Mouse (Mus musculus) kidney, embryonic 16.5 days (tissue): ENCODE measurements around the gene Prss42. TPM values are rescaled to one million over a fixed set of nuclear protein-coding genes. Genes with fewer than 3 reads are reported as not detected.
"Not testable (repeated sequence)": the region's sequence is repeated elsewhere in the genome, so short reads cannot be mapped to it uniquely, and the experiment has no call there.

Source experiments
- ATAC-seq: fragments of 200-750 bp; cut with Nextera tagmentation; 2 replicates; pipeline ENCODE4 v1.8.0; 2017; ENCODE audit warnings: moderate TSS enrichment; ENCODE audit not compliant: low FRiP score, low TSS enrichment
- H3K27ac ChIP-seq: fragments of 300-500 bp; sonication (generic); 2 replicates; pipeline ENCODE4 v1.5.1; 2014; ENCODE audit warnings: low read length
- H3K27me3 ChIP-seq: fragments of 300-500 bp; sonication (generic); 2 replicates; pipeline ENCODE4 v1.6.1; 2014; ENCODE audit warnings: low read length, control low read depth, mixed read lengths; ENCODE audit not compliant: insufficient read depth
- H3K36me3 ChIP-seq: fragments of 300-500 bp; sonication (generic); 2 replicates; pipeline ENCODE4 v1.6.1; 2014; ENCODE audit warnings: low read length, control low read depth, mixed read lengths; ENCODE audit not compliant: insufficient read depth
- H3K4me1 ChIP-seq: fragments of 300-500 bp; sonication (generic); 2 replicates; pipeline ENCODE4 v1.6.1; 2014; ENCODE audit warnings: low read length, control low read depth, mixed read lengths; ENCODE audit not compliant: insufficient read depth
- H3K4me2 ChIP-seq: fragments of 300-500 bp; sonication (generic); replicated peaks from 2 replicates; pipeline ENCODE4 v1.6.1; 2014; ENCODE audit warnings: low read depth, low read length
- H3K4me3 ChIP-seq: fragments of 300-500 bp; sonication (generic); 2 replicates; pipeline ENCODE4 v1.5.1; 2014; ENCODE audit warnings: mild to moderate bottlenecking, low read length
- H3K9ac ChIP-seq: fragments of 300-500 bp; sonication (generic); replicated peaks from 2 replicates; pipeline ENCODE4 v1.6.1; 2014; ENCODE audit warnings: low read length
- H3K9me3 ChIP-seq: fragments of 300-500 bp; sonication (generic); 2 replicates; pipeline ENCODE4 v1.6.1; 2016; ENCODE audit warnings: low read length, control low read depth
- WGBS: fragments of 180-500 bp; shearing (Covaris S2); extraction: QIAGEN DNeasy Blood & Tissue Kit; methylation state at CpG from one replicate; pipeline ENCODE4 v1.1.7; 2014; 5-methylcytosine and 5-hydroxymethylcytosine counted together
- polyA plus RNA-seq: library from polyadenylated mRNA; unstranded; fragments of >200 nt; fragmentation: Nextera tagmentation; extraction: Ambion mirVana; gene quantifications from 2 replicates; pipeline ENCODE4 v1.2.1, GENCODE M21; 2015

The Prss42 gene
- polyA plus RNA-seq, 1 experiment from 2014 or later = not detected

GRCm38 (mm10) chr9:110781731-110782130 lies 16.2 kb upstream of the Prss42 start:
- peak; percentile 73 for ATAC-seq

GRCm38 (mm10) chr9:110783611-110784010 lies 14.4 kb upstream of the Prss42 start:
- Histone ChIP-seq H3K9ac (no peak overlapping the region), H3K4me3 (no peak overlapping the region), H3K4me2 (no peak overlapping the region), H3K36me3 (no peaks in the 10 kb centered on the region), H3K27me3 (no peaks in the 10 kb centered on the region; the same call in 1 of the 2 replicates), H3K27ac (no peak overlapping the region), H3K4me1 (peaks cover 9% of the 10 kb centered on the region; the same call in 1 of the 2 replicates), H3K9me3 (no peaks in the 10 kb centered on the region)
- 42% methylated on average over 1 of the region's 1 CpGs for WGBS
- no peak for ATAC-seq

More at GRCm38 (mm10) chr9:110781731-110782130, 16.2 kb upstream of the Prss42 start:
- H3K27me3 ChIP-seq = no peaks in the 10 kb centered on the region; the same call in 1 of the 2 replicates
- H3K4me1 ChIP-seq = peaks cover 9% of the 10 kb centered on the region; the same call in 1 of the 2 replicates
- H3K4me3 ChIP-seq = peak overlapping the region; percentile 56
- peak overlapping the region; percentile 68; the same call in 1 of the 2 replicates for H3K27ac ChIP-seq
- H3K9me3 ChIP-seq = no peaks in the 10 kb centered on the region
- WGBS = under 1% methylated on average over 23 of the region's 23 CpGs
- no peaks in the 10 kb centered on the region for H3K36me3 ChIP-seq
- peak overlapping the region; percentile 76 for H3K9ac ChIP-seq
- peak overlapping the region; percentile 93 for H3K4me2 ChIP-seq

DNA sequence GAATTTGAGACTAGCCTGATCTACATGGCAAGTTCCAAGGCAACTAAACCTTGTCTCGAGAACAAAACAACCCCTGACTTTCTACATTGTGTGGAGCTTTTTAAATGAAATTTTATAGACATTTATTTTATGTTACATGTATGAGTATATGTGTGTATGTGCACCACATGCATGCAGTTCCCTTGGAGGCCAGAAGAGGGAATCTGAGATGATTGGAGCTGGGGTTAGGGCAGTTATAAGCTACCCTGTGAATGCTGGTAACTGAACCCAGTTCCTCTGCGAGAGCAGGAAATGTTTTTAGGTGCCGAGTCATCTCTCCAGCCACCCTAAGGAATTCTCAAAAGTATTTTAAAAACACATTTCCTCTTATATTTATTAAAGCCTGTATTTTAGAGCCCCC lies 9.8 kb upstream of the Prss42 start:
- H3K9ac ChIP-seq = no peak overlapping the region
- H3K4me2 ChIP-seq = no peak overlapping the region
- H3K27me3 ChIP-seq = no peaks in the 10 kb centered on the region
- no peak for ATAC-seq
- WGBS = 88% methylated on average over 3 of the region's 3 CpGs
- H3K27ac ChIP-seq = no peak overlapping the region
- H3K9me3 ChIP-seq = no peaks in the 10 kb centered on the region
- H3K4me1 ChIP-seq = no peaks in the 10 kb centered on the region
- no peak overlapping the region for H3K4me3 ChIP-seq
- H3K36me3 ChIP-seq = no peaks in the 10 kb centered on the region

DNA sequence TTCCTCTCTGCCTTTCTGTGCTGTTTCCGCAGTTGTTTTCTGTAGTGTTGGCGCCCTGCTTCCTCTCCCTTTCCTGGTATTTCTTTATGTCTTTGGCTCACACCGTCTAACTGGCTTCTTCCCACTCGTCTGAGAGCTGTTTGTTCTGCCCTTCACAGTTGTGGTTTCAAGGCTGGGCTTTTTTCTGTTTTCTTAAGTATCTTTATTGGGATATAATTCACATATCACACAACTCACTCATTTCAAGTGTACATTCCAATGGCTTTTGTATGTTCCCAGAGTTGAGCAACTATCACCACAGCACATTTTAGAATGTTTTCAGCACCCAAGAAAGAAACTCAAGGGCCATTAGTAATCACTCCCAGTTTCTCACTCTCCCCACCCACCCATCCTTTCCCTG lies 7.5 kb upstream of the Prss42 start:
- Histone ChIP-seq H3K27ac (no peak overlapping the region), H3K4me1 (no peaks in the 10 kb centered on the region), H3K4me3 (no peak overlapping the region), H3K36me3 (no peaks in the 10 kb centered on the region), H3K4me2 (no peak overlapping the region), H3K9me3 (no peaks in the 10 kb centered on the region), H3K9ac (no peak overlapping the region), H3K27me3 (no peaks in the 10 kb centered on the region)
- no peak for ATAC-seq
- 62% methylated on average over 4 of the region's 4 CpGs for WGBS

DNA sequence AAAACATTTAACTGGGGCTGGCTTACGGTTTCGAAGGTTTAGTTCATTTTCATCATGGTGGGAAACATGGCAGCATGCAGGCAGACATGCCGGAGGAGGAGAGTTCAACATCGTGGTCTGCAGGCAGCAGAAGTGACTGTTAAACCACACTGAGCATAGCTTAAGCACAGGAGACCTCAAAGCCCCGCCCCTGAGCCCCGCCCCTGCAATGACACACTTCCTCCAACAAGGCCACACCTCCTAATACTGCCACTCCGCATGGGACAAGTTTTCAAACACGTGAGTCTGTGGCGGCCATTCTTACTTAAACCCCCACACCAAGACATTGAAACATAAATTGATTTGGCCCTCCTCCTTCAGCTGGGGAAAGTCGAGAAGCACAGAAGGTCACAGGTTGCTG lies 953 bp upstream of the Prss42 start:
- ATAC-seq = no peak
- no peak overlapping the region for H3K4me2 ChIP-seq
- H3K36me3 ChIP-seq = no peaks in the 10 kb centered on the region
- no peak overlapping the region for H3K9ac ChIP-seq
- H3K27me3 ChIP-seq = no peaks in the 10 kb centered on the region
- no peak overlapping the region for H3K4me3 ChIP-seq
- no peaks in the 10 kb centered on the region for H3K4me1 ChIP-seq
- 80% methylated on average over 10 of the region's 10 CpGs for WGBS
- H3K9me3 ChIP-seq = no peaks in the 10 kb centered on the region
- H3K27ac ChIP-seq = no peak overlapping the region

DNA sequence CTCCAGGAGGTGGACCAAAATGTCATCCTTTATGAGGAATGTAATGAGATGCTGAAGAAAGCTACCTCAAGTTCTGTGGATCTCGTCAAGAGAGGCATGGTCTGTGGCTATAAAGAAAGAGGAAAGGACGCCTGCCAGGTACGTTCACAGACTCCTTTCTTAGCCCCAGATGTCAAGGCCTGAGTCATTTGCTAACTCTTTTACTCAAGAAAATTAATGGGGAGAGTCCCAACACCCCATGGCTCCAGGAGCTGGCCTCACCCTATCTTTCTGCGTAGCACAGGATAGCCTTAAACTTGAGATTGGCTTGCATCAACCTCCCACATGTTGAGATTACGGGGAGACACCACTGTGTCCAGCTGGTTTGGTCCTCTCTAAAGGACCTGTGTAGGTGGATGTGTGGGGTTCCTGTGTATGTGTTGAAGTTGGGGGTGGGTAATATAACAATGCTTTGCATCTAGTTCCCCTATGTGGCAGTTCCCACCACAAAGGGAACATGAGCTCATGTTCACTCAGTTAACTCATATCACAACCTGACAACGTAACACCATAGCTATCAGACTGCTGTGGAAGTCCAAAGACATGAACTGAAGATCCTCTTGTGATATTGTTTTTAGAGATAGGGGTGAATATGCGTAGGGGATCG lies 3.0 kb downstream of the Prss42 start:
- Histone ChIP-seq H3K27ac (no peak overlapping the region), H3K9me3 (no peaks in the 10 kb centered on the region), H3K9ac (no peak overlapping the region), H3K4me1 (no peaks in the 10 kb centered on the region), H3K4me3 (no peak overlapping the region), H3K27me3 (no peaks in the 10 kb centered on the region), H3K4me2 (no peak overlapping the region), H3K36me3 (no peaks in the 10 kb centered on the region)
- ATAC-seq = no peak
- WGBS = 89% methylated on average over 8 of the region's 8 CpGs

- Histone ChIP-seq H3K27ac (no peak overlapping the region), H3K27me3 (no peaks in the 10 kb centered on the region), H3K4me3 (no peak overlapping the region), H3K4me1 (no peaks in the 10 kb centered on the region), H3K9me3 (no peaks in the 10 kb centered on the region), H3K4me2 (no peak overlapping the region), H3K36me3 (no peaks in the 10 kb centered on the region), H3K9ac (no peak overlapping the region)
- no peak for ATAC-seq
- WGBS = 62% methylated on average over 4 of the region's 4 CpGs
Measured at GRCm38 (mm10) chr9:110803294-110803693, 5.3 kb downstream of the Prss42 start.

DNA sequence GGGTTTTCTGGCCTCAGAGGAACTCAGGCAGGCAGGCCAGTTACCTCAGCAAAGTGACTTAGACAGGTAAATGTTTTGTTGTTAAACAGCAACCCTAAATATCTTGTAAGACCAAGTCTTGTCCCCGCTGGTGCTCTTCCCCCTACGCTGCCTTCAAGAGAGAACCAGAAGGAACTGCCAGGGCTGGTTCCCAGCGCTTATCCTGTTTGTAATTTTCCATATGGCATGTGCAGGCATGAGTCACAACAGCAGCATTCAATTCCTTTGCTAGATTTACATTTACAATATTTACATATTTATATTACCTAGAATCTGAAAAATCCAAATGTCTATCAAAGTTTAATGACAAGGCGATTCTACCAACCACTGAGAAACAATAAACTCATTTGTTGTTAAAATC lies 12.1 kb downstream of the Prss42 start:
- H3K9me3 ChIP-seq = no peaks in the 10 kb centered on the region
- no peak overlapping the region for H3K4me3 ChIP-seq
- no peak overlapping the region for H3K4me2 ChIP-seq
- no peaks in the 10 kb centered on the region for H3K4me1 ChIP-seq
- WGBS = 81% methylated on average over 4 of the region's 4 CpGs
- no peaks in the 10 kb centered on the region for H3K36me3 ChIP-seq
- H3K27ac ChIP-seq = no peak overlapping the region
- H3K9ac ChIP-seq = no peak overlapping the region
- no peak for ATAC-seq
- H3K27me3 ChIP-seq = no peaks in the 10 kb centered on the region

GRCm38 (mm10) chr9:110813789-110814188 lies 15.8 kb downstream of the Prss42 start, which contains the start of gene Prss44:
Gene Prss44 (plus strand): TSS chr9:110813994.
- no peaks in the 10 kb centered on the region for H3K36me3 ChIP-seq
- no peaks in the 10 kb centered on the region for H3K27me3 ChIP-seq
- H3K9me3 ChIP-seq = no peaks in the 10 kb centered on the region
- no peak within 1 kb of the TSS for H3K9ac ChIP-seq
- no peak within 1 kb of the TSS for H3K27ac ChIP-seq
- ATAC-seq = no peak
- WGBS = 56% methylated on average over 18 of the region's 18 CpGs
- no peaks in the 10 kb centered on the region for H3K4me1 ChIP-seq
- no peak within 1 kb of the TSS for H3K4me3 ChIP-seq
- H3K4me2 ChIP-seq = no peak within 1 kb of the TSS

DNA sequence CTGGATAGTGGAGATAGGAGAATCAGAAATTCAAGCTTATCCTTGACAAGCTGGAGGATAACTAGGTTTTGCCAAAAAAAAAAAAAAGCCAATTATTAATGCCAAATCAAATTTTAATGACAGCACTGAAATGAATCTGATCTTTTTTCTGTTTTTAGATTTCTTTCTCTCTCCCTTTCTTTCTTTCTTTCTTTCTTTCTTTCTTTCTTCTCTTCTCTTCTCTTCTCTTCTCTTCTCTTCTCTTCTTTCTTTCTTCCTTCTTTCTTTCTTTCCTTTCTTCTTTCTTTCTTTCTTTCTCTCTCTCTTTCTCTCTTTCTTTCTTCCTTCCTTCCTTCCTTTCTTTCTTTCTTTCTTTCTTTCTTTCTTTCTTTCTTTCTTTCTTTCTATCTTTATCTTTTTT lies 22.6 kb downstream of the Prss42 start:
- ATAC-seq, H3K36me3 ChIP-seq, H3K27me3 ChIP-seq, H3K4me2 ChIP-seq, H3K27ac ChIP-seq, H3K9ac ChIP-seq, H3K9me3 ChIP-seq, H3K4me3 ChIP-seq, H3K4me1 ChIP-seq: not testable (repeated sequence)
